Mouse (Mus musculus) forebrain, postnatal 0 days (tissue): ENCODE results near the gene Stk38. TPM values are rescaled to one million over a fixed set of nuclear protein-coding genes. Genes with fewer than 3 reads are reported as not detected.
A peak's percentile ranks its signal among the peaks of the same experiment; 100 is the strongest.

Experiments used
- ATAC-seq: fragments of 200-750 bp; cut with Nextera tagmentation; 2 replicates; pipeline ENCODE4 v1.8.0; 2017; ENCODE audit warnings: mild to moderate bottlenecking, moderate library complexity
- DNase-seq: peaks from one replicate; pipeline ENCODE4 v3.0.0-alpha.2; 2015
- H3K27ac ChIP-seq: fragments of 300-500 bp; sonication (generic); 2 replicates; pipeline ENCODE4 v1.5.1; 2014; ENCODE audit warnings: low read depth, mild to moderate bottlenecking, antibody characterized with exemption, low read length, moderate library complexity, mixed read lengths
- H3K27me3 ChIP-seq: fragments of 300-500 bp; sonication (generic); 2 replicates; pipeline ENCODE4 v1.6.1; 2014; ENCODE audit warnings: mild to moderate bottlenecking, low read length, mixed read lengths; ENCODE audit not compliant: insufficient read depth
- H3K36me3 ChIP-seq: fragments of 300-500 bp; sonication (generic); 2 replicates; pipeline ENCODE4 v1.6.1; 2014; ENCODE audit warnings: mild to moderate bottlenecking, moderate library complexity; ENCODE audit not compliant: insufficient read depth
- H3K4me1 ChIP-seq: fragments of 300-500 bp; sonication (generic); 2 replicates; pipeline ENCODE4 v1.6.1; 2014; ENCODE audit warnings: antibody characterized with exemption; ENCODE audit not compliant: insufficient read depth
- H3K4me2 ChIP-seq: fragments of 300-500 bp; sonication (generic); 2 replicates; pipeline ENCODE4 v1.6.1; 2014; ENCODE audit warnings: low read depth, mild to moderate bottlenecking, moderate library complexity
- H3K4me3 ChIP-seq: fragments of 300-500 bp; sonication (generic); 2 replicates; pipeline ENCODE4 v1.5.1; 2014; ENCODE audit warnings: low read depth, low read length, mixed read lengths
- H3K9ac ChIP-seq: fragments of 300-500 bp; sonication (generic); 2 replicates; pipeline ENCODE4 v1.6.1; 2014; ENCODE audit warnings: mild to moderate bottlenecking
- H3K9me3 ChIP-seq: fragments of 300-500 bp; sonication (generic); 2 replicates; pipeline ENCODE4 v1.6.1; 2016; ENCODE audit warnings: low read length
- CTCF ChIP-seq: sonication (generic); IDR thresholded peaks from 2 replicates; pipeline ENCODE4 v1.5.1; 2016; ENCODE audit warnings: antibody characterized with exemption, control low read depth, low read depth
- WGBS: fragments of 180-500 bp; shearing (Covaris S2); extraction: QIAGEN DNeasy Blood & Tissue Kit; methylation state at CpG from one replicate; pipeline ENCODE4 v1.1.7; 2014; 5-methylcytosine and 5-hydroxymethylcytosine counted together
- polyA plus RNA-seq: library from polyadenylated mRNA; unstranded; fragments of >200 nt; fragmentation: Nextera tagmentation; extraction: Ambion mirVana; gene quantifications from 2 replicates; pipeline ENCODE4 v1.2.1, GENCODE M21; 2015
- total RNA-seq: library from RNA; depleted of rRNA; stranded (reverse); fragments of >200 nt; gene quantifications from 2 replicates; pipeline ENCODE4 v1.2.3, GENCODE M21; 2014

The Stk38 gene
- total and polyA plus RNA-seq, 2 experiments from 2014 or later: 43.7 to 58.8 TPM

GRCm38 (mm10) chr17:29030321-29031034, 22.7 kb upstream of the Stk38 start:
- H3K9ac ChIP-seq: no peak overlapping the region
- TF ChIP-seq CTCF: no peak
- 90% methylated on average over 6 of the region's 6 CpGs for WGBS
- no peak overlapping the region for H3K27ac ChIP-seq
- no peaks in the 10 kb centered on the region for H3K27me3 ChIP-seq
- ATAC-seq (no peak), DNase-seq (no peak)
- H3K4me2 ChIP-seq: no peak overlapping the region
- no peak overlapping the region for H3K4me3 ChIP-seq
- H3K36me3 ChIP-seq: no peaks in the 10 kb centered on the region
- no peaks in the 10 kb centered on the region for H3K9me3 ChIP-seq
- no peaks in the 10 kb centered on the region for H3K4me1 ChIP-seq

- ATAC-seq: no peak
- no peaks in the 10 kb centered on the region for H3K36me3 ChIP-seq
- 44% methylated on average over 5 of the region's 5 CpGs for WGBS
- H3K4me1 ChIP-seq: no peaks in the 10 kb centered on the region
- no peaks in the 10 kb centered on the region for H3K9me3 ChIP-seq
- H3K4me2 ChIP-seq: no peak overlapping the region
- H3K4me3 ChIP-seq: no peak overlapping the region
- H3K27ac ChIP-seq: no peak overlapping the region
- DNase-seq: no peak
- H3K9ac ChIP-seq: no peak overlapping the region
- TF ChIP-seq CTCF: no peak
- no peaks in the 10 kb centered on the region for H3K27me3 ChIP-seq
These were observed 19.0 kb upstream of the Stk38 start for GRCm38 (mm10) chr17:29026652-29027356.

- Histone ChIP-seq H3K4me1 (no peaks in the 10 kb centered on the region), H3K27me3 (no peaks in the 10 kb centered on the region), H3K9me3 (no peaks in the 10 kb centered on the region), H3K4me2 (no peak overlapping the region), H3K36me3 (no peaks in the 10 kb centered on the region), H3K9ac (no peak overlapping the region), H3K27ac (no peak overlapping the region), H3K4me3 (no peak overlapping the region)
- TF ChIP-seq CTCF: no peak
- 14% methylated on average over 10 of the region's 10 CpGs for WGBS
- no peak for DNase-seq
- no peak for ATAC-seq
These were observed 17.2 kb upstream of the Stk38 start for GRCm38 (mm10) chr17:29024896-29025565.

- Histone ChIP-seq H3K27ac (no peak overlapping the region), H3K4me2 (no peak overlapping the region), H3K27me3 (no peaks in the 10 kb centered on the region), H3K36me3 (no peaks in the 10 kb centered on the region), H3K4me1 (no peaks in the 10 kb centered on the region), H3K9ac (no peak overlapping the region), H3K9me3 (no peaks in the 10 kb centered on the region), H3K4me3 (no peak overlapping the region)
- DNase-seq: no peak
- no peak for TF ChIP-seq CTCF
- no peak for ATAC-seq
- 43% methylated on average over 22 of the region's 22 CpGs for WGBS
These were observed 16.5 kb upstream of the Stk38 start for GRCm38 (mm10) chr17:29024047-29024892.

- H3K4me2 ChIP-seq: no peak overlapping the region
These were observed 15.6 kb upstream of the Stk38 start for GRCm38 (mm10) chr17:29023346-29023745.

GRCm38 (mm10) chr17:29022230-29022819, 14.5 kb upstream of the Stk38 start:
- Histone ChIP-seq H3K9me3 (no peaks in the 10 kb centered on the region), H3K36me3 (no peaks in the 10 kb centered on the region), H3K27me3 (no peaks in the 10 kb centered on the region), H3K27ac (no peak overlapping the region), H3K4me3 (no peak overlapping the region), H3K4me2 (no peak overlapping the region), H3K4me1 (no peaks in the 10 kb centered on the region), H3K9ac (no peak overlapping the region)
- no peak for DNase-seq
- ATAC-seq: no peak
- TF ChIP-seq CTCF: peak; percentile 59
- 20% methylated on average over 15 of the region's 15 CpGs for WGBS

More at GRCm38 (mm10) chr17:29023346-29023745, 15.6 kb upstream of the Stk38 start:
- no peak for TF ChIP-seq CTCF
- Histone ChIP-seq H3K4me1 (no peaks in the 10 kb centered on the region), H3K9ac (no peak overlapping the region), H3K36me3 (no peaks in the 10 kb centered on the region), H3K27me3 (no peaks in the 10 kb centered on the region), H3K27ac (no peak overlapping the region), H3K9me3 (no peaks in the 10 kb centered on the region), H3K4me3 (no peak overlapping the region)
- ATAC-seq (no peak), DNase-seq (no peak)
- 87% methylated on average over 6 of the region's 6 CpGs for WGBS
